Mouse (Mus musculus) MEL (cell line): ENCODE data around the gene Serpina3k. TPM values are rescaled to one million over a fixed set of nuclear protein-coding genes. Genes with fewer than 3 reads are reported as not detected.
"Not testable (repeated sequence)": the region's sequence is repeated elsewhere in the genome, so short reads cannot be mapped to it uniquely, and the experiment has no call there.

ENCODE experiments used
- DNase-seq: peaks from one replicate; pipeline ENCODE4 v3.0.0; 2011; ENCODE audit warnings: low read depth, low spot score
- H3K27ac ChIP-seq: 2 replicates; pipeline ENCODE4 v1.5.1; 2012; ENCODE audit warnings: low read depth, mild to moderate bottlenecking, control low read depth, low read length, moderate library complexity; ENCODE audit not compliant: control insufficient read depth
- H3K27me3 ChIP-seq, 2 experiments: fragments of 150-350 bp in 1 of 2; sonication (generic) in 1 of 2; 2 replicates each; pipeline ENCODE4 v1.6.1; 2012; ENCODE audit warnings: low read length in 2 of 2, mild to moderate bottlenecking in 2 of 2, improper control_type of control experiment in 1 of 2, moderate library complexity in 1 of 2; ENCODE audit not compliant: insufficient read depth in 2 of 2, control insufficient read depth in 1 of 2
- H3K36me3 ChIP-seq, 2 experiments: 2 replicates each; pipeline ENCODE4 v1.6.1; 2012 to 2014; ENCODE audit warnings: low read length in 2 of 2, improper control_type of control experiment in 1 of 2, inconsistent platforms in 1 of 2, mild to moderate bottlenecking in 1 of 2; ENCODE audit not compliant: insufficient read depth in 2 of 2, control insufficient read depth in 1 of 2
- H3K4me1 ChIP-seq, 2 experiments: fragments of 150-350 bp in 1 of 2; sonication (generic) in 1 of 2; 2 replicates each; pipeline ENCODE4 v1.6.1; 2012; ENCODE audit warnings: low read length in 2 of 2, improper control_type of control experiment in 1 of 2, mild to moderate bottlenecking in 1 of 2; ENCODE audit not compliant: insufficient read depth in 2 of 2, control insufficient read depth in 1 of 2
- H3K4me3 ChIP-seq, 2 experiments: fragments of 150-350 bp in 1 of 2; sonication (generic) in 1 of 2; 2 replicates each; pipeline ENCODE4 v1.5.1; 2012; ENCODE audit warnings: low read depth in 2 of 2, low read length in 2 of 2, mild to moderate bottlenecking in 2 of 2, moderate library complexity in 2 of 2, control low read depth in 1 of 2, improper control_type of control experiment in 1 of 2; ENCODE audit not compliant: control insufficient read depth in 1 of 2, insufficient read depth in 1 of 2
- H3K79me2 ChIP-seq: 2 replicates; pipeline ENCODE4 v1.6.1; 2012; ENCODE audit warnings: mild to moderate bottlenecking, low read length, moderate library complexity; ENCODE audit not compliant: control insufficient read depth, poor library complexity, insufficient read depth
- H3K9ac ChIP-seq: 2 replicates; pipeline ENCODE4 v1.6.1; 2012; ENCODE audit warnings: low read depth, mild to moderate bottlenecking, control low read depth, low read length, moderate library complexity; ENCODE audit not compliant: control insufficient read depth, poor library complexity, severe bottlenecking
- H3K9me3 ChIP-seq: fragments of 150-350 bp; sonication (generic); replicated peaks from 2 replicates; pipeline ENCODE4 v1.6.1; 2012; ENCODE audit warnings: mild to moderate bottlenecking, low read length, improper control_type of control experiment, moderate library complexity; ENCODE audit not compliant: insufficient read depth
- CHD1 ChIP-seq: IDR thresholded peaks from 2 replicates; pipeline ENCODE4 v1.6.1; 2012; ENCODE audit warnings: low read depth, mild to moderate bottlenecking, inconsistent platforms, low read length, improper control_type of control experiment
- EP300 ChIP-seq, 2 experiments: IDR thresholded peaks; 2 replicates each; pipeline ENCODE4 v1.6.1; 2011; ENCODE audit warnings: improper control_type of control experiment in 2 of 2, low read length in 2 of 2, low read depth in 1 of 2, mild to moderate bottlenecking in 1 of 2
- KAT2A ChIP-seq: conservative IDR thresholded peaks from 2 replicates; pipeline ENCODE4 v1.6.1; 2012; ENCODE audit warnings: low read depth, low read length, improper control_type of control experiment, inconsistent platforms
- MAX ChIP-seq: IDR thresholded peaks from 2 replicates; pipeline ENCODE4 v1.6.1; 2011; ENCODE audit warnings: low read length, improper control_type of control experiment
- MAZ ChIP-seq: IDR thresholded peaks from 2 replicates; pipeline ENCODE4 v1.6.1; 2012; ENCODE audit warnings: low read depth, mild to moderate bottlenecking, inconsistent platforms, low read length, improper control_type of control experiment
- MEF2A ChIP-seq: IDR thresholded peaks from 2 replicates; pipeline ENCODE4 v1.6.1; 2014; ENCODE audit warnings: low read depth, mild to moderate bottlenecking, inconsistent platforms, low read length, improper control_type of control experiment; ENCODE audit not compliant: poor library complexity, insufficient replicate concordance, severe bottlenecking; ENCODE audit errors: extremely low read depth
- MYB ChIP-seq: IDR thresholded peaks from 2 replicates; pipeline ENCODE4 v1.6.1; 2011; ENCODE audit warnings: mild to moderate bottlenecking, low read depth, low read length, improper control_type of control experiment
- MYC ChIP-seq: IDR thresholded peaks from 2 replicates; pipeline ENCODE4 v1.6.1; 2011; ENCODE audit warnings: low read depth, mild to moderate bottlenecking, low read length, improper control_type of control experiment, moderate library complexity
- NELFE ChIP-seq: IDR thresholded peaks from 2 replicates; pipeline ENCODE4 v1.6.1; 2011; ENCODE audit warnings: low read depth, low read length, improper control_type of control experiment
- POLR2AphosphoS5 ChIP-seq: IDR thresholded peaks from 2 replicates; pipeline ENCODE4 v1.6.1; 2012; ENCODE audit warnings: low read depth, borderline replicate concordance, mild to moderate bottlenecking, inconsistent platforms, low read length, moderate library complexity, mixed read lengths
- TAL1 ChIP-seq: IDR thresholded peaks from 2 replicates; pipeline ENCODE4 v1.6.1; 2012; ENCODE audit warnings: mild to moderate bottlenecking, inconsistent platforms, low read length, moderate library complexity, mixed read lengths
- UBTF ChIP-seq: IDR thresholded peaks from 2 replicates; pipeline ENCODE4 v1.6.1; 2012; ENCODE audit warnings: low read depth, mild to moderate bottlenecking, inconsistent platforms, low read length, improper control_type of control experiment, moderate library complexity, borderline replicate concordance; ENCODE audit not compliant: insufficient read depth
- USF1 ChIP-seq: IDR thresholded peaks from 2 replicates; pipeline ENCODE4 v1.6.1; 2014; ENCODE audit warnings: low read depth, mild to moderate bottlenecking, inconsistent platforms, low read length, improper control_type of control experiment, moderate library complexity
- USF2 ChIP-seq, 2 experiments: IDR thresholded peaks; 2 replicates each; pipeline ENCODE4 v1.6.1; 2011 to 2012; ENCODE audit warnings: improper control_type of control experiment in 2 of 2, low read length in 2 of 2, borderline replicate concordance in 1 of 2, inconsistent platforms in 1 of 2, low read depth in 1 of 2, mild to moderate bottlenecking in 1 of 2; ENCODE audit not compliant: insufficient read depth in 1 of 2
- ZC3H11A ChIP-seq: IDR thresholded peaks from 2 replicates; pipeline ENCODE4 v1.6.1; 2012; ENCODE audit warnings: low read depth, mild to moderate bottlenecking, inconsistent platforms, low read length, improper control_type of control experiment
- ZKSCAN1 ChIP-seq: IDR thresholded peaks from 2 replicates; pipeline ENCODE4 v1.6.1; 2012; ENCODE audit warnings: low read depth, mild to moderate bottlenecking, inconsistent platforms, low read length, improper control_type of control experiment, moderate library complexity
- ZMIZ1 ChIP-seq: IDR thresholded peaks from 2 replicates; pipeline ENCODE4 v1.6.1; 2012; ENCODE audit warnings: low read depth, mild to moderate bottlenecking, inconsistent platforms, low read length, improper control_type of control experiment, moderate library complexity
- ZNF384 ChIP-seq: IDR thresholded peaks from 2 replicates; pipeline ENCODE4 v1.6.1; 2012; ENCODE audit warnings: low read depth, mild to moderate bottlenecking, inconsistent platforms, low read length, improper control_type of control experiment
- polyA plus RNA-seq, 2 experiments: library from polyadenylated mRNA; stranded (reverse) in 1 of 2; unstranded in 1 of 2; fragments of >175 nt in 1 of 2; fragments of >200 nt in 1 of 2; gene quantifications; 2 replicates each; pipeline versions ENCODE4 v1.2.1 to v1.2.4; 2012; ENCODE audit warnings: low replicate concordance in 2 of 2, low read depth in 1 of 2; ENCODE audit not compliant: insufficient read length in 2 of 2, insufficient read depth in 1 of 2, missing spikeins in 1 of 2
- total RNA-seq: library from RNA; depleted of rRNA; stranded (reverse); fragments of 300-350 nt; gene quantifications from 2 replicates; pipeline ENCODE4 v1.2.3, GENCODE M21; 2012

The Serpina3k gene
- total and polyA plus RNA-seq, 3 experiments: not detected

DNA sequence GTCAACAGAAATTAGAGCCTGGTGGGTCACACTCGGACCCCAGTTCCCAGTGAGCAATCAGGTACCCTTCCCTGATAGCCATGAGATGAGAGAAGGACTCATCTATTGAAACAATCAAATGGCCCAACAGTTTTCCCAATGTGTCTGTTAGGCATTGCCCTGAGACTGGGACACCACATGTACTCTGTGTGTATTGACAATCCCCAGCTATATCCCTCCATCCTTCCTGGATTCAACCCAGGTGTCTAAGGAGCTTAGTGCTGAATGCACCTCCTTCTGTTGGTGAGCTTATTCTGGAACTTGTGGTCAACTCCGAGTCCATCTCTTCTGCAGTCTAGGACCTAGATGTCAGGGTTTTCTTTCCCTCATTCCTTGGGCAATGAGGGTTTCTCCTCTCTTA is 8.8 kb downstream of the Serpina3k start:
- no peak overlapping the region for H3K27ac ChIP-seq
- H3K36me3 ChIP-seq: no peaks in the 10 kb centered on the region
- no peak overlapping the region for H3K4me3 ChIP-seq
- H3K79me2 ChIP-seq: no peaks in the 10 kb centered on the region
- H3K9ac ChIP-seq: no peak overlapping the region
- DNase-seq: no peak
- H3K4me1 ChIP-seq: no peaks in the 10 kb centered on the region
- no peaks in the 10 kb centered on the region for H3K27me3 ChIP-seq
- no peaks in the 10 kb centered on the region for H3K9me3 ChIP-seq
- no peak for TF ChIP-seq MAZ
- TF ChIP-seq ZC3H11A: no peak
- TF ChIP-seq POLR2AphosphoS5: no peak
- TF ChIP-seq KAT2A: no peak
- TF ChIP-seq MEF2A: no peak
- no peak for TF ChIP-seq CHD1
- no peak for TF ChIP-seq USF1
- no peak for TF ChIP-seq USF2 (IDR thresholded peaks at IDR 0.05; ENCODE audit: borderline replicate concordance in 1 of 2, insufficient read depth in 1 of 2, low read depth in 1 of 2, low read length in 2 of 2)
- no peak for TF ChIP-seq EP300 (IDR thresholded peaks at IDR 0.05; ENCODE audit: low read depth in 1 of 2, low read length in 2 of 2)
- TF ChIP-seq ZMIZ1: no peak

DNA sequence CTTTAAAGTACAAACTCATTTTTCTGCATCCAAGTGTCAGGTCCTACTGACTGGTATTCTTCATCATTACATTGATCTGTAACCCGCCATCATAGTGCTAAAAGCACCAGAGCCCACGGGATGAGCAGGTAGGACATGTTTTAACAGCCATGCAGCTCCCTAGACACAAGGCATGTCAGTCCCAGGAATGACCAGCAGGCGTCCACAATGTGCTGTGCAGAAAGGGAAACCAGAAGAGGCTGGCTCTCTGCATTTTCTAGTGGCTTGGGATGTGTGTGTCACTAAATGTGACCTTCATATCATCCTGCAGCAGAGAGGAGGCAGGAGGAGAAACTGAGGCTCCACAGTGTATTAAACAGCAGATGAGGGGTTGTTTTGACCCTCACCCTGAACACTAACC is 13.5 kb downstream of the Serpina3k start:
- DNase-seq, H3K4me3 ChIP-seq, H3K27me3 ChIP-seq, H3K9me3 ChIP-seq, H3K36me3 ChIP-seq, H3K4me1 ChIP-seq, H3K27ac ChIP-seq, H3K79me2 ChIP-seq, H3K9ac ChIP-seq: not testable (repeated sequence)

DNA sequence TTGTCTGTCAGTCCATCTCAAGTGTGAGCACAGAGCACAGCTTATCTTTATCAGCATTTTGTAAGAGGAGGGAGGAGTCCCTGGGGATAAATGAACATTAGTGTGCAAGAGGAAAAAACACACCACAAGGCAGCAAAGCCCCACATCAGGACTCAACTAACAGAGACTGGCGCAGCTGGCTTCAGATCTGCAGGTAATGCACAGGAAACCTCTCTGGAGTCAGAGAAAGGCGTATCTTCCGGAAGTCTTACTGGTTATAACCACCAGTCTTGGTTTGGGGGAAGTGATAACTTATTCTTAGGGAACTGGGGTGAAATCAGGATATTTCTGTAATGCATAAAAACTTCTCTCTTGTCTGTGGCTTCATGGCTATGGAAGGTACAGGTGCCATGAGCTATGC is 17.7 kb downstream of the Serpina3k start:
- no peaks in the 10 kb centered on the region for H3K36me3 ChIP-seq
- no peaks in the 10 kb centered on the region for H3K79me2 ChIP-seq
- no peak for TF ChIP-seq TAL1
- TF ChIP-seq MAX: no peak
- no peak for TF ChIP-seq ZKSCAN1
- no peak for TF ChIP-seq USF1
- no peak for TF ChIP-seq KAT2A
- no peak for TF ChIP-seq UBTF
- TF ChIP-seq MYB: no peak
- no peak for TF ChIP-seq MYC
- no peak for TF ChIP-seq EP300 (IDR thresholded peaks at IDR 0.05; ENCODE audit: low read depth in 1 of 2, low read length in 2 of 2)
- TF ChIP-seq NELFE: no peak
- TF ChIP-seq ZMIZ1: no peak
- TF ChIP-seq CHD1: no peak
- no peak for TF ChIP-seq ZNF384
- no peaks in the 10 kb centered on the region for H3K9me3 ChIP-seq
- no peaks in the 10 kb centered on the region for H3K4me1 ChIP-seq
- H3K27me3 ChIP-seq: no peaks in the 10 kb centered on the region
- H3K27ac ChIP-seq: no peak overlapping the region
- DNase-seq: no peak
- no peak overlapping the region for H3K4me3 ChIP-seq
- no peak overlapping the region for H3K9ac ChIP-seq
